Mouse (Mus musculus): Measurements from ENCODE around the gene Mycn. TPM values are rescaled to one million over a fixed set of nuclear protein-coding genes. Genes with fewer than 3 reads are reported as not detected.
A peak's percentile ranks its signal among the peaks of the same experiment; 100 is the strongest.

The Mycn gene
- 10 to 100 TPM; 19.1 to 21.3 TPM for total RNA-seq (2021)
- long read RNA-seq, experiment 1, transcript Mycn-201 (3 exons, 2,674 nt) = major isoform, 23 of 29 reads
- long read RNA-seq, experiment 1, partial matches to known transcripts = 0 of 29 reads
- long read RNA-seq, experiment 1, other reads (novel, unspliced or antisense) = 2 of 29 reads
- long read RNA-seq, experiment 2, transcript Mycn-201 (3 exons, 2,674 nt) = major isoform, 31 of 36 reads
- long read RNA-seq, experiment 2, partial matches to known transcripts = 0 of 36 reads
- long read RNA-seq, experiment 2, other reads (novel, unspliced or antisense) = 1 of 36 reads

DNA sequence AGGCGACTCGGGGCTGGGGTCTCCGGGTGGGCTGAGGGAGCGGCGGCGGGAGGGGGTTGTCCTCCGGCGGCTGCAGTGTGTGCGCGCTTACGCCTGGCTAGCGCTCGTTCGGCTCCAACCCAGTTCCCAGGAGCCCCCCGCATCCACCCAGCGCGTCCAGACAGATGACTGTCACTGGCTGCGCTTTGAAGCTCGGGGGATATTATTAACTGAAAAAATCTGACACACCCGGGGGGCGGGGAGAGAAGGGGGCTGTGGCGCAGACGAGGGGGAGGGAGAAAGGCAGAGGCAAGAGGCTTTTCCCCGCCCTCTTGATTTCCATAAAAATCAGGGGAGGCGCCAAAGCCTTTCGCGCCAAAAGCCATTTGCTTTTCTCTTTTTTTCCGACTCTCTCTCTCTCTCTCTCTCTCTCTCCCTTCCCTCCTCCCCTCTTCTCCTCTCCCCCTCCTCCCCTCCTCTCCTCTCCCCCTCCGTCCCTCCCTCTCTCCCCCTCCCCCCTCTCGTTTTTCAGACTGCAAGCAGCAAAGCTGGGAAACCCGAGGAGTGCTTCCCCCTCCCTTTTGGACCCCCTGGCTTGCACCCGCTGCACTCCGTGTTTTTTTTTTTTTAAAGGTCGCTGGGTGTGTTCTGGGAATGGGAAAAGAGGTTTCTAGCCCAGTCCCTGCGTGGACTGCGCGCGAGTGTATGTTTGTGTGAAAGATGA, at the start of gene Mycn:
TSS of gene Mycn (minus strand) at position 254 of the 703 bp plus-strand sequence.
- peak; percentile 81 to 92 for DNase-seq (ENCODE audit: low spot score in 2 of 2)

DNA sequence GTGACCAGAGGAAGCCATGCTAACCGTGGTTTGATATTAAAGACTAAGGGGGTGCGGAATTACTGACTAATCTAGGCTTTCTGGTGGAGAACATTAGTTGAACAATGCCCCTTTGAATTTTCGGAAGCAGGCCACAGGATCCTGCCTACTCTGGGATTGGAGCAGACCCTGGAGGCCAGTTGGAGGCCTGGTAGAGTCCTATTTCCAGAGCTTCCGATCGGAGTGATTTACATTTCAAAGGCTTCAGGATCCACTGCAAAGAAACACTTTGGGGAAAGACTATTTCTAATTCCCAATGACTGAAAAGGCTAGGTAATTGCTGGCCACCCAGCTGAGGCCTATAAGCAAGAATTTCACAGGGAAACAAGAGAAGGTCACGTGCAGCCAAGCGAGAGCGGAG, 45.7 kb upstream of the Mycn start:
- no peak for DNase-seq (ENCODE audit: low spot score in 2 of 2)

DNA sequence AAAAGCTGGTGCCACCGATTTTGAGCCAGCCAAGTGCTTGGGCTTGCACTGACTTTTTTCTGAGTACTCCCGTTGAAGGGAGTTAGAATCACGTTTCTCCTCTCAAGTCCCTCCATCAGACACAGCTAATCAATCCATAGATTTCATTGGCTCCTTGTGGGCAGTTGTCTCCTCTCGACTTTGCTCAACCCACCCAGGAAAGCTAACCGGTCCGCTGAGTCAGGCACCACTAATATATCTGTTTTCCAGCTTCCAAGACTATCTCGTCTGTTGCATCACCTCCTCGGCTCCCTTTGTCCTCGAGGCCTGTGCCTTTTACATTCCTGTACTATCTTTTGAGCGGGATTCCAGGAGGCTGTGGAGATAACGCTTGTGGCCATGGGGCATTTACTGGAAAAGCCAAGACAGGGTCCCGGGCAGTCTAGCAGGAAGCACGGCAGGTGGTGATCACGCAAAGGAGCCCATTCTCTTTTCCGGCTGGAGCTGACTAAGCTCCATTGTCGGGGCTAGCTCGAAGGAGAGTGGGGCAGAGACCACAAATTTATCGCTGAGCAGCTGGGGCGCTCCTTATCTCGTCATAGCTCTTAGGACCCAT, 45.0 kb upstream of the Mycn start:
- no peak for DNase-seq (ENCODE audit: low spot score in 2 of 2)

- no peak for DNase-seq (ENCODE audit: low spot score in 2 of 2)
Observed at GRCm38 (mm10) chr12:12983032-12983431, 41.3 kb upstream of the Mycn start.

- no peak for DNase-seq (ENCODE audit: low spot score in 2 of 2)
Observed at GRCm38 (mm10) chr12:12975397-12975796, 33.7 kb upstream of the Mycn start.

GRCm38 (mm10) chr12:12972756-12973435, 31.2 kb upstream of the Mycn start:
- DNase-seq (ENCODE audit: low spot score in 2 of 2) = no peak

GRCm38 (mm10) chr12:12967946-12968345, 26.2 kb upstream of the Mycn start:
- DNase-seq (ENCODE audit: low spot score in 2 of 2) = no peak

- no peak for DNase-seq (ENCODE audit: low spot score in 2 of 2)
Observed at GRCm38 (mm10) chr12:12964856-12965255, 23.1 kb upstream of the Mycn start.

DNA sequence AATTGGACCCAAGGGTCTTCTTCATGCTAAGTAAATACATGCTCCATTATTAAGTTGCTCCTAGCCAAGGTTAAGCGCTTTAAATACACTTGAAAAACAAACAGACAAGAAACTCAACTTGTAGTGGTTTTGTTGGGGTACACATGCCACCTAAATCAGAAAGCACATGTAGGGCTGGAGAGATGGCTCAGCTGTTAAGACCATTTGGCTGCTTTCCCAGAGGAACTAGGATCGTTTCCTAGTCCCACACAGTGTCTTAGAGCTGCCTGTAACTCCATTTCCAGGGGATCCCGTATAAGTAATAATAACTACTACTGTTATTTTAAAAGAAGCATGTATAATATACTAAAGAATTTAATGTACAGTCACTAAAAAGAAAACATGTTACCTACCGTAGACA, 5.9 kb upstream of the Mycn start:
- DNase-seq (ENCODE audit: low spot score in 2 of 2) = no peak

DNA sequence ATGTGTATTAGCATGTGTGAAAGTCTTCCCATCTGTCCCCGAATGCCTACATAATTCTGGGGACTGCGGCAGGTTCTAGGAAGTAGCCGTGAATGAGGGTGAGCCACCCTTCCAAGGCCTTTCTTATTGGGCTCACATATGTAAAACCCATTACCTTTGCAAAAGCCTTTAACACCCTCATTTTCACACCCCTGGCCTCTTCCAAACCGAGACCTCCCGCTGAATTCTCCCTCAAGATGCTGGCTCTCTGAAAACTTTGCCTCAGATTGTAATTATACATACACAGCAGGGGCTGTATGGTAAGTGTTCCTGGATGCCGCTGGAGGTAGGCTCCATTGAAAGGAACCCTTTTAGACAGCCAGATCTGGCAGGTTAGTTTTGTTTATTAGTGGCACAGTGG, 1.6 kb upstream of the Mycn start:
- DNase-seq (ENCODE audit: low spot score in 2 of 2) = no peak

DNA sequence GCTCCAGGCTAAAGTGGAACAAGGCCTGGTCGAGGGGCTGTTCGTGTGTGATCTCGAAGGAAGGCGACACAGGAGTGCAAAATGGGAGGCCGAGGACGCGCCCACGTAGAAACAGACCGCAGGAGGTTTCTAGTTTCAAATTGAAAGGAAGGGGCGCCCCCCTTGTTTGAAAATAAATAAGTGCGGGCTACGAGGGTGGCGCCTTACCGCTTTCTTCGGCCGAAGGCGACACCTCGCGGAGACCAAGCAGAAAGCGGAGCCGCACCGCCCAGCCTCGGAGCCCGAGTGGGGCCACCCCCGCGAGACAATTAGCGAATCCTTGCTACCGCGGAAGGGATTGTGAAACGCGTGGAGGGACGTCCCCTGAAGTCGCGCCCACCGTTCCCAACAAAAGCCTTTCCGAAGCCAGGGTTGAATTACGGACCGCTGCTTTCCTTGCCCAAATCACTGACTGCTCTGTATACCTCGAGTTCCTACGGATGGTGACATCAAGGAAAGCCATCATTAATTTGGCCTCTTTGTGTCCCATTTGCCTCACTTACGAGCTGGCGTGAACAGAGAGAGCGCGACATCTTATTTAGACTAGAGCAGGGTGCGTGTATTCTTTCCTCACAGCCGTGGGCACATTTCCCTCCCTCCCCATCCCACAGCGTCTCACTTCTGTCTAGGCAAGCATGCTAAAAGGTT, 793 bp upstream of the Mycn start:
- DNase-seq (ENCODE audit: low spot score in 2 of 2) = peak; percentile 90

- DNase-seq (ENCODE audit: low spot score in 2 of 2) = peak in 1 of 2 experiments; percentile 21
Observed at GRCm38 (mm10) chr12:12941129-12941504, 597 bp downstream of the Mycn start.

DNA sequence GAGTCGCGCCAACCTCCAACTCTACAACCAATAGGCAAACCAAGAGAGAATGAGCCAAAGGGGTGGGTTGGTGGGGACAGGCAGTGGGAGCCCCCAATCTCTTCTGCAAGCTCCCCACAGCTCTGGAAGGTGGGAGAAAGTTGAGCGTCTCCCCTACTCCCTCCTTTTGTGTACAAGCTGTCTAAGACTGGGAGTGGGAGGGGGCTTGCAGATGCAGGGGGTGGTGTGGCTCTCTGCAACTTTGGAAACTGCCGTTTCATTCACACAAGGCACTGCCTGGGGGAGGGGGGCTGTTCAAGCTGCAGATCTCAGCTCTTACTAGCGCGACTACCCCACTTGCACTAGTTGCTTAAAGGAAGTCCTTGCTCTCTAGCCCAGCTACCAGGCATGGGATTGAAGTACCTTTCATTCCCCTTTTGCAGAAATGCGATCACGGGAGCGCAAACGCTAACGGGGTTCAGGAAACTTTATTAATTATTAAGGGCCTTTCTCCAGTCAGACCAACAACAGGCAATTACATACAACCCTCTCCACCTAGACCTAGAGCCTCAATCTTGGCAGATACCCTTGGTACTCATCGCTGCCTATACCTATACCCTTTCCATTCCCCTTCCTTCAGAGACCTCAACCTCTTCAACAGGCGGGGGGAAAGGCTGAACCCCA, 1.1 kb downstream of the Mycn start:
- DNase-seq (ENCODE audit: low spot score in 2 of 2) = peak; percentile 44 to 47

- peak in 1 of 2 experiments; percentile 8 for DNase-seq (ENCODE audit: low spot score in 2 of 2)
Observed at GRCm38 (mm10) chr12:12939581-12940465, 1.9 kb downstream of the Mycn start.

- peak; percentile 76 to 79 for DNase-seq (ENCODE audit: low spot score in 2 of 2)
Observed at GRCm38 (mm10) chr12:12938850-12939249, 2.9 kb downstream of the Mycn start.

- peak; percentile 52 to 75 for DNase-seq (ENCODE audit: low spot score in 2 of 2)
Observed at GRCm38 (mm10) chr12:12938361-12938760, 3.4 kb downstream of the Mycn start.

GRCm38 (mm10) chr12:12937746-12938145, 4.0 kb downstream of the Mycn start:
- DNase-seq (ENCODE audit: low spot score in 2 of 2) = peak in 1 of 2 experiments; percentile 17

GRCm38 (mm10) chr12:12937088-12937487, 4.6 kb downstream of the Mycn start:
- DNase-seq (ENCODE audit: low spot score in 2 of 2) = peak; percentile 13 to 32

- no peak for DNase-seq (ENCODE audit: low spot score in 2 of 2)
Observed at GRCm38 (mm10) chr12:12932238-12932637, 9.5 kb downstream of the Mycn start.

GRCm38 (mm10) chr12:12928239-12928638, 13.5 kb downstream of the Mycn start:
- DNase-seq (ENCODE audit: low spot score in 2 of 2) = no peak
